Mouse (Mus musculus) forebrain, embryonic 13.5 days (tissue): Measurements from ENCODE around the gene Vmn1r188. TPM values are rescaled to one million over a fixed set of nuclear protein-coding genes. Genes with fewer than 3 reads are reported as not detected.
"Not testable (repeated sequence)": the region's sequence is repeated elsewhere in the genome, so short reads cannot be mapped to it uniquely, and the experiment has no call there.

ENCODE experiments used
- ATAC-seq: fragments of 200-750 bp; cut with Nextera tagmentation; 2 replicates; pipeline ENCODE4 v1.8.0; 2017
- H3K27ac ChIP-seq: fragments of 300-500 bp; sonication (generic); 2 replicates; pipeline ENCODE4 v1.5.1; 2015; ENCODE audit warnings: inconsistent platforms, mild to moderate bottlenecking, moderate library complexity
- H3K27me3 ChIP-seq: fragments of 300-500 bp; sonication (generic); 2 replicates; pipeline ENCODE4 v1.6.1; 2015; ENCODE audit warnings: mild to moderate bottlenecking, inconsistent platforms
- H3K36me3 ChIP-seq: fragments of 300-500 bp; sonication (generic); 2 replicates; pipeline ENCODE4 v1.6.1; 2015; ENCODE audit warnings: mild to moderate bottlenecking, inconsistent platforms; ENCODE audit not compliant: poor library complexity, severe bottlenecking
- H3K4me1 ChIP-seq: fragments of 300-500 bp; sonication (generic); 2 replicates; pipeline ENCODE4 v1.6.1; 2015; ENCODE audit warnings: inconsistent platforms
- H3K4me2 ChIP-seq: fragments of 300-500 bp; sonication (generic); 2 replicates; pipeline ENCODE4 v1.6.1; 2015; ENCODE audit warnings: inconsistent platforms, mild to moderate bottlenecking, moderate library complexity
- H3K4me3 ChIP-seq: fragments of 300-500 bp; sonication (generic); 2 replicates; pipeline ENCODE4 v1.5.1; 2015; ENCODE audit warnings: mild to moderate bottlenecking, inconsistent platforms
- H3K9ac ChIP-seq: fragments of 300-500 bp; sonication (generic); 2 replicates; pipeline ENCODE4 v1.6.1; 2015; ENCODE audit warnings: mild to moderate bottlenecking, inconsistent platforms
- H3K9me3 ChIP-seq: fragments of 300-500 bp; sonication (generic); replicated peaks from 2 replicates; pipeline ENCODE4 v1.6.1; 2016; ENCODE audit warnings: inconsistent platforms
- WGBS: fragments of 180-500 bp; shearing (Covaris S2); methylation state at CpG from one replicate; pipeline ENCODE4 v1.1.7; 2015; 5-methylcytosine and 5-hydroxymethylcytosine counted together
- polyA plus RNA-seq: library from polyadenylated mRNA; unstranded; fragments of >200 nt; fragmentation: Nextera tagmentation; extraction: Ambion mirVana; gene quantifications from 2 replicates; pipeline ENCODE4 v1.2.1, GENCODE M21; 2015

Vmn1r188 gene
- not detected in 2 replicates for polyA plus RNA-seq

DNA sequence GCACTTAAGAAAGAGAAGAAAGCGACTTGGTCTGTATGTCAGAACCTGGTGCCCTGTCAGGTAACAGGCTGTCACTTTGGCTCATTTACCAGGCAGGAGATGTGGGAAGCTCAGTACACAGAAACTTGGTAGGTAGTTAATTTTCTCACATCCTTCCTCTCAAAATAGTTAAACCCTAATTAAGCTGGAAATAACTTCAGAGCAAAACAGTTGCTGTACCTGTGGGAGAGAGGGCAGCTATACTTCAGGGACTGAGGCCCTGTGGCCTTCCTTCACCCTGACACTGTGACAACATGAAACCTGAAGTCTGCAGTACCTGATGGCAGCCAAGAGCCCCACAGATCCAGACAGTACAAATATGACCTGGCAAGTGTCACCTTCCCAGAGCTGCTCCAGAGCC, at the start of gene Vmn1r188:
TSS of gene Vmn1r188 (plus strand) at position 301 of the 400 bp plus-strand sequence.
- H3K9me3 ChIP-seq, H3K4me1 ChIP-seq, H3K4me3 ChIP-seq, H3K4me2 ChIP-seq, H3K36me3 ChIP-seq, H3K27me3 ChIP-seq, H3K9ac ChIP-seq, ATAC-seq, H3K27ac ChIP-seq: not testable (repeated sequence)
- 73% methylated on average over 1 of the region's 1 CpGs for WGBS

DNA sequence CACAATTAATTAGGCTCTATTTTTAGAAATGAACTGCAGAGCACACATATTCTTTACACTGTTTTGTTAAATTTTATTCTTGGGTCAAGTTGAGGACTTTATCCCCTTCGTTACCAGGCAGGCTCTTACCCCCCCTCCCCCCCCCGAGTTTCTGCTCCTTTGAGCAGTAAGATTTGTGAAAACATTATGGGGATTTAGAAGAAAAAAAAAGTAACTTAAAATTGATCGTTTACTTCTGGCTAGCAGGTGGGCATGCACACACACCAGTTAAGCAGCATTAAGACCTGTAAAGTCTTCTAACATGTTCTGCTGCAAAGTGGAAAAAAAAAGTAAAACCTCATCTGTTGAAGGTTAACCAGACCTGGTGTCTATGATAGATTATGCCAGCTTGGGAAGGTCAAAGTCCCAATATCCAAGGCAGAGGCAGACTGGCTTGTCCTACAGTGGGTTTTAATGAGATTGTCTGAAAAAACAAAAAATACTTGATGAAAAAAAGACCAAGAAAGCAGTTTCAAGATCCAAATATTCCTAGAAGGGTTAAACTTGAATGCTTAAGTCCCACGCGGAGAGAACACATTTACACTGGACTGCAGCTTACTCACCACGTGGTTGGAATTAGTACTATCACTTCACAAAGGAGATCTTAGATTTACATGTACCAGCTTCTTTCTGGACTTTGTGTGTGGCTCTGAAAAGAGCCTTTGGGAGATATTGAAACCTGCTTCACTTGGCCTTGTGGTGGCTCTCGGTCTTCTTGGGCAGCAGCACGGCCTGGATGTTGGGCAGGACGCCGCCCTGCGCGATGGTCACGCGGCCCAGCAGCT, 49.6 kb upstream of the Vmn1r188 start:
- under 1% methylated on average over 14 of the region's 14 CpGs for WGBS
- H3K36me3 ChIP-seq = no peaks in the 10 kb centered on the region
- peak overlapping the region; percentile 89 for H3K27ac ChIP-seq
- ATAC-seq = peak; percentile 3; the same call in 1 of the 2 replicates
- H3K4me1 ChIP-seq = peaks cover 19% of the 10 kb centered on the region
- peak overlapping the region; percentile 71 for H3K9ac ChIP-seq
- no peaks in the 10 kb centered on the region for H3K9me3 ChIP-seq
- no peaks in the 10 kb centered on the region for H3K27me3 ChIP-seq
- H3K4me2 ChIP-seq = peak overlapping the region; percentile 79
- H3K4me3 ChIP-seq = peak overlapping the region; percentile 41

DNA sequence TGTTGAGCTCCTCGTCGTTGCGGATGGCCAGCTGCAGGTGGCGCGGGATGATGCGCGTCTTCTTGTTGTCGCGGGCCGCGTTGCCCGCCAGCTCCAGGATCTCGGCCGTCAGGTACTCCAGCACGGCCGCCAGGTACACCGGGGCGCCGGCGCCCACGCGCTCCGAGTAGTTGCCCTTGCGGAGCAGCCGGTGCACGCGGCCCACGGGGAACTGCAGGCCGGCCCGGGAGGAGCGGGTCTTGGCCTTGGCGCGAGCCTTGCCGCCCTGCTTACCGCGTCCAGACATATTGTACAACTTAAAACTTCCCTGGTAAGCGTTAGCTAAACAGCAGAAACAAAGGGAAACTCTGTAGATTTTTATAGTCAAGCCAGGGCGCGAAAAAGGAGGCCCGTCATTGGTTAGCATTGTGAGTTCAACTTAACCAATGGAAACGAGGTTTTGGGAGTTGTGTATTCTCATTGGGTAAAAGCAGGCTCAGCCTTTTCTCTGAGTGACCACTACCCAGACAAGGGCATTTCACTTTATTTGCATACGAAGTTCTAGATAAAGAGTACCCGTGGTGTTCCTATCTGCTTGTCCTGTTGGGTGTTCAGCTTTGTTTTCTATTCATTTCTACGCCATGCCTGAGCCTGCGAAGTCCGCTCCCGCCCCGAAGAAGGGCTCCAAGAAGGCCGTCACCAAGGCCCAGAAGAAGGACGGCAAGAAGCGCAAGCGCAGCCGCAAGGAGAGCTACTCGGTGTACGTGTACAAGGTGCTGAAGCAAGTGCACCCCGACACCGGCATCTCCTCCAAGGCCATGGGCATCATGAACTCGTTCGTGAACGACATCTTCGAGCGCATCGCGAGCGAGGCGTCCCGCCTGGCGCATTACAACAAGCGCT, 48.7 kb upstream of the Vmn1r188 start, which contains the start of the genes Hist1h2ah and Hist1h2bk:
TSS of gene Hist1h2ah (minus strand) at position 302 of the 882 bp plus-strand sequence.
TSS of gene Hist1h2bk (plus strand) at position 604 of the 882 bp plus-strand sequence.
- Histone ChIP-seq H3K4me1 (peaks cover 28% of the 10 kb centered on the region), H3K4me2 (peak within 1 kb of the TSS; percentile 79), H3K9ac (peak within 1 kb of the TSS; percentile 71), H3K27ac (peak within 1 kb of the TSS; percentile 89), H3K4me3 (peak within 1 kb of the TSS; percentile 44)
- H3K9me3 ChIP-seq, H3K36me3 ChIP-seq, H3K27me3 ChIP-seq: not testable (repeated sequence)
- peak; percentile 98 for ATAC-seq
- WGBS = 0% methylated on average over 25 of the region's 69 CpGs

DNA sequence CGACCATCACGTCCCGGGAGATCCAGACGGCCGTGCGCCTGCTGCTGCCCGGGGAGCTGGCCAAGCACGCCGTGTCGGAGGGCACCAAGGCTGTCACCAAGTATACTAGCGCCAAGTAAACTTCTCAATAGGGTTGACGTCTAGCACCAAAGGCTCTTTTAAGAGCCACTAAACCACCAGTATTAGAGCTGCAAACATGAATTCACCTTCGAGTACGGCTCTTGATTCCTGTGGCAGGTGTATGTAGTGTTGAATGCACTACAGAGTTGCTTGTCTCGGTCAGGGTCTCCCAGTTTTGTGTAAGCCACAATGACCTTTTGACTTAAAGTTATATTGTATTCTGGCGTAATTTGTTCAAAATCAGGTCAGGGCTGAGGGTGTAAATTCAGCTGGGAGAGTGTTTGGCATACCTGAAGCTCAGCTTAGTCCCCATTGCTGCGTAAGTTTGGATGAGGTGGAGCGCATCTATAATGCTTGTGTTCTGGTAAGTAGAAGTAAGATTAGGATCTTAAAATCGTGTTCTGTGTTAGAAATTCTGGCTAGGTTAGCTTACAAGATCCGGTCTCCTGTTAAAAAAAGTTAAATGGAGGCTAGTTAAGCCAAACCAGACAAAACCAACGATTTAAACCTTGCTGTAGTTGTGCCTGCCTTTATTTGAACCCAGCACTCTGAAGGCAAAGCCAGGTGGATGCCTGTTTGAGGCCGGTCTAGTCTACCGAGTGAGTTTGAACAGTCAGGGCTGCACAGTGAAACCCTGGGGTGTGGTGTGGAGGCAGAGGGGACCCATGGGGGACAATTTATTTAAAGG, 47.9 kb upstream of the Vmn1r188 start:
- Histone ChIP-seq H3K27ac (peak overlapping the region; percentile 89), H3K4me3 (peak overlapping the region; percentile 44), H3K27me3 (no peaks in the 10 kb centered on the region), H3K36me3 (no peaks in the 10 kb centered on the region), H3K9me3 (no peaks in the 10 kb centered on the region), H3K4me2 (peak overlapping the region; percentile 79), H3K9ac (peak overlapping the region; percentile 71), H3K4me1 (peaks cover 31% of the 10 kb centered on the region)
- ATAC-seq = peak; percentile 9; the same call in 1 of the 2 replicates
- WGBS = 2% methylated on average over 20 of the region's 23 CpGs

DNA sequence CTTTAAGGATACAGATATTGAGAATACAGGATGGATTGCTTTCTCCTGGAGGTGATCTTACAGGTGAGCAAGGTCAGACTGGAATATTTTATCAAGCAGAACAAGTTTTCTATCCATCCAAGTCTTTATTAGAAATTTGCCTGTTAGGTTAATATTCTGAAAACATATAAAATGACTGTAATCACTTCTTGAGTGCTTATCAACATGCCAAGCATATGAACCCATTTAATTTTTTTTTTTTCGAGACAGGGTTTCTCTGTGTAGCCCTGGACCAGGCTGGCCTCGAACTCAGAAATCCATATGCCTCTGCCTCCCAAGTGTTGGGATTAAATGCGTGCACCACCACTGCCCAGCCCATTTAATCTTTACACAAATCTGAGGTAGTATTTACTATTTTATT, 47.3 kb upstream of the Vmn1r188 start:
- peak overlapping the region; percentile 89 for H3K27ac ChIP-seq
- H3K9ac ChIP-seq = peak overlapping the region; percentile 71
- H3K9me3 ChIP-seq = no peaks in the 10 kb centered on the region
- H3K36me3 ChIP-seq = no peaks in the 10 kb centered on the region
- H3K4me3 ChIP-seq = peak overlapping the region; percentile 44
- H3K27me3 ChIP-seq = no peaks in the 10 kb centered on the region
- peak overlapping the region; percentile 79 for H3K4me2 ChIP-seq
- WGBS = 58% methylated on average over 3 of the region's 3 CpGs
- peaks cover 37% of the 10 kb centered on the region for H3K4me1 ChIP-seq
- ATAC-seq = no peak

DNA sequence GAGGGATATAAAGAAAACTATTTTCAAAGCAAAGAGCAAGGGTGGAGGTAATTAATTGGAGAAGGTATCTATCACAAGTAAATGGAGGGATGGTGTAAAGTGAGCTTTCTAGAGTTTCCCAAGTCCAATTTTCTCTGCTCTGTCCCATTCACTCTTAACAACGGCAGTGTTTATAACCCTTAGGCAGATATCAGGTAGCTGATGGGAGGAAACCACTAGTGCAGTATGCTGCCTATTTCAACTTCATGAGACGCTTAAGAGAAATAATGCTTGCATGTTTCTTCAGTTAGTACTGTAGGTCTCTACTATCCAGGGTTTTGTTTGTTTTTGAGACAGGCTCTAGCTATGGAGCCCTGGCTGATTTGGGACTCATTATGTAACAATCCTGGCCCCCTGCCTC, 46.8 kb upstream of the Vmn1r188 start:
- 81% methylated on average over 2 of the region's 2 CpGs for WGBS
- Histone ChIP-seq H3K4me2 (no peak overlapping the region), H3K9me3 (no peaks in the 10 kb centered on the region), H3K4me3 (no peak overlapping the region), H3K4me1 (peaks cover 40% of the 10 kb centered on the region), H3K36me3 (no peaks in the 10 kb centered on the region), H3K9ac (no peak overlapping the region), H3K27me3 (no peaks in the 10 kb centered on the region), H3K27ac (peak overlapping the region; percentile 89)
- no peak for ATAC-seq

DNA sequence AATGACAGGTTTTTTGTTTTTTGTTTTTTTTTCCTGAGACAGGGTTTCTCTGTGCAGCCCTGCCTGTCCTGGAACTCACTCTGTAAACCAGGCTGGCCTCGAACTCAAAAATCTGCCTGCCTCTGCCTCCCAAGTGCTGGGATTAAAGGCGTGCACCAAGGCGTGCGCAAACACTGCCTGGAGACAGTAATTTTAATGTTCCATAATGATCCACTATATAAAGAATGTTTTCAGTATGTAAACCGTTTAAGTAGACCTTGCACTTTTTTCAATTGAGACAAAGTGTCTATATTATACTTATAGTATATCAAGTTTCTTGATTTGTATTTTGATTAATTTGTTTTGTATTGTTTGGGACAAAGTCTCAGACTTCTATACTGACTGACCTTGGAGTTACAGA, 44.9 kb upstream of the Vmn1r188 start:
- Histone ChIP-seq H3K4me2 (no peak overlapping the region), H3K27me3 (no peaks in the 10 kb centered on the region), H3K27ac (peak overlapping the region; percentile 97; the same call in 1 of the 2 replicates), H3K4me1 (peaks cover 41% of the 10 kb centered on the region), H3K9me3 (no peaks in the 10 kb centered on the region), H3K9ac (no peak overlapping the region), H3K4me3 (no peak overlapping the region), H3K36me3 (no peaks in the 10 kb centered on the region)
- WGBS = 62% methylated on average over 5 of the region's 5 CpGs
- ATAC-seq = no peak

DNA sequence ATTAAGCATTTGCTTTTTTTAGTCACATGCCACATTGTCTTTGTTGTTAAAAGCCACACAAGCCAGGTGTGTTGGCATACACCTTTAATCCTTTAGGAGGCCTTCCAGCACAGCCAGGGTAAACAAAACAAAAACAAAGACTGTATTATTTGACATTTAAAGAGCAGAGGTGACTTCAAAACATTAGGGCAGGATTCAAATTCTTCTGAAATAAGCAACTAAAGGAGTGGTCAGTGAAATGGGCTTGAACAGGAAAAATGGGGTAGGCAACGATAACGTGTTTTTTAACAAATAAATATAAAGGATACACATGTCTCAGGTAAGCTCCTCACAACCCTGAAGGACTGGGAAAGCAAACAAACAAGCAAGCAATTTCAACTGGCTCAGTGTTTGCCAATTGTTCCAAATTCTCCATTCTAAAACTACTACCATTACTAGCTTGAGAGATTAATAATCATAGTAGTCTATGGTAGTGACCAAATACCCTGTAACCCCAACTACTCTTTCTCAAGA, 44.2 kb upstream of the Vmn1r188 start:
- Histone ChIP-seq H3K4me1 (peaks cover 37% of the 10 kb centered on the region), H3K9ac (peak overlapping the region; percentile 71), H3K27me3 (no peaks in the 10 kb centered on the region), H3K4me3 (peak overlapping the region; percentile 51), H3K27ac (peak overlapping the region; percentile 97), H3K4me2 (peak overlapping the region; percentile 82), H3K36me3 (no peaks in the 10 kb centered on the region), H3K9me3 (no peaks in the 10 kb centered on the region)
- 8% methylated on average over 2 of the region's 2 CpGs for WGBS
- no peak for ATAC-seq

DNA sequence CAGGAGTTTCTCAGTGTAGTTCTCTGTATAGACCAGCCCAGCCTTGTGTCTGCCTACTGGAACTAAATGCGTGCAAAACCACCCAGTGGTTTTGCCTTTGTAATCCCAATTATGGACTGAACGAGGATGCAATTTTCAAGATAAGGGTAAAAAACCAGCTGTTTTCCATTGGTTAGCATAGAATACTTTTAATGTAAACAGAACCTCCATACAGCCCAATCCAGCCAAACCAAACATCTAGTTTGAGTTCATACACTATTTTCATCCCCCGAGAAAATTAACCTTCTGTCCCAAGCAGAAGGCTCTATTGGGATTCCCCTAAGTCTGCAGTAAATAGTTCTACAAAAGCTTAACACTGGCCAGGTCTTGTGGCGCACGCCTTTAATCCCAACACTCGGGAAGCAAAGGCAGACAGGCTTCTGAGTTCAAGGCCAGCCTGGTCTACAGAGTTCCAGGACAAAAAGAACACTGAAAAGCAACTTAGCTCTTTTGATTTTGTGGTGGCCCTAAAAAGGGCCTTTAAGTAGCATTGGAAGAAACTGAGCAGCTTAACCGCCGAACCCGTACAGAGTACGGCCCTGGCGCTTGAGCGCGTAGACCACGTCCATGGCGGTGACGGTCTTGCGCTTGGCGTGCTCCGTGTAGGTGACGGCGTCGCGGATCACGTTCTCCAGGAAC, 43.6 kb upstream of the Vmn1r188 start:
- H3K9me3 ChIP-seq = no peaks in the 10 kb centered on the region
- H3K4me3 ChIP-seq = peak overlapping the region; percentile 51
- H3K36me3 ChIP-seq = no peaks in the 10 kb centered on the region
- peak overlapping the region; percentile 71 for H3K9ac ChIP-seq
- H3K27me3 ChIP-seq = no peaks in the 10 kb centered on the region
- H3K27ac ChIP-seq = peak overlapping the region; percentile 97
- peaks cover 37% of the 10 kb centered on the region for H3K4me1 ChIP-seq
- peak overlapping the region; percentile 82 for H3K4me2 ChIP-seq
- 0% methylated on average over 19 of the region's 24 CpGs for WGBS
- ATAC-seq = peak; percentile 19

DNA sequence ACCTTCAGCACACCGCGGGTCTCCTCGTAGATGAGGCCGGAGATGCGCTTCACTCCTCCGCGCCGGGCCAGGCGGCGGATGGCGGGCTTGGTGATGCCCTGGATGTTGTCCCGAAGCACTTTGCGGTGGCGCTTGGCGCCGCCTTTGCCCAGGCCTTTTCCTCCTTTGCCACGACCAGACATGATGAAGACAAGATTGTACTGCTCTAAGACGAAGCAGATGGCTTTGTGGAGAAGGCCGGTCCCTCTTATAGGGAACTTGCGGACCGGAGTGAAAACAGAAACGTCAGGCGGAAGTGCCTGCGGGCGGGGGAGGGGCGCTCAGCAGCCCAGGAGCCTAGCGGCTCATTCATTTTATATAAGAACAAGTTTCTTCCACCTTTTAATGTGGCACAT, 43.1 kb upstream of the Vmn1r188 start, which contains the start of gene Hist1h4i:
TSS of gene Hist1h4i (minus strand) at position 221 of the 395 bp plus-strand sequence.
- Histone ChIP-seq H3K4me1 (peaks cover 36% of the 10 kb centered on the region), H3K9ac (peak within 1 kb of the TSS; percentile 71), H3K4me2 (peak within 1 kb of the TSS; percentile 82), H3K27ac (peak within 1 kb of the TSS; percentile 97), H3K4me3 (peak within 1 kb of the TSS; percentile 51)
- WGBS = under 1% methylated on average over 27 of the region's 27 CpGs
- ATAC-seq = peak; percentile 66
- H3K36me3 ChIP-seq, H3K9me3 ChIP-seq, H3K27me3 ChIP-seq: not testable (repeated sequence)
